Mouse (Mus musculus): ENCODE results near the gene Gm28919.
"Not testable (repeated sequence)": the region's sequence is repeated elsewhere in the genome, so short reads cannot be mapped to it uniquely, and the experiment has no call there.

The Gm28919 gene

GRCm38 (mm10) chrY:6583246-6583645 is at the start of gene Gm28919:
Gene Gm28919, plus strand, starts transcription at chrY:6583546.
- not testable (repeated sequence) for DNase-seq (ENCODE audit: low read depth)
